Mouse (Mus musculus) kidney, adult 2 months (tissue): ENCODE measurements at regions not wholly inside any gene's neighbourhood (a gene's known extent, or its start where the extent isn't known, plus 50 kb on each side); places are given as distances from the start of the nearest gene placed in this dataset.

ENCODE experiments used
- DNase-seq: peaks from one replicate; pipeline ENCODE4 v3.0.0; 2021
- H3K27ac ChIP-seq: fragments of 200-500 bp; 2 replicates; pipeline ENCODE4 v1.5.1; 2012; ENCODE audit warnings: low read depth, low read length, control low read depth, inconsistent platforms; ENCODE audit not compliant: insufficient read depth
- H3K27me3 ChIP-seq: fragments of 200-500 bp; replicated peaks from 2 replicates; pipeline ENCODE4 v1.6.1; 2012; ENCODE audit warnings: mild to moderate bottlenecking, moderate library complexity, low read length, inconsistent platforms; ENCODE audit not compliant: control insufficient read depth, insufficient read depth
- H3K36me3 ChIP-seq: fragments of 200-500 bp; 2 replicates; pipeline ENCODE4 v1.6.1; 2012; ENCODE audit warnings: mild to moderate bottlenecking, moderate library complexity, low read length, inconsistent platforms; ENCODE audit not compliant: control insufficient read depth, insufficient read depth
- H3K4me1 ChIP-seq: fragments of 200-500 bp; 2 replicates; pipeline ENCODE4 v1.6.1; 2011; ENCODE audit warnings: low read length; ENCODE audit not compliant: control insufficient read depth, insufficient read depth
- H3K4me3 ChIP-seq: fragments of 200-500 bp; 2 replicates; pipeline ENCODE4 v1.5.1; 2011; ENCODE audit warnings: mild to moderate bottlenecking, low read depth, low read length, control low read depth; ENCODE audit not compliant: insufficient read depth
- CTCF ChIP-seq: fragments of 200-500 bp; conservative IDR thresholded peaks from 2 replicates; pipeline ENCODE4 v1.5.1; 2011; ENCODE audit warnings: low read depth, mild to moderate bottlenecking, control low read depth, low read length, moderate library complexity, mixed read lengths; ENCODE audit not compliant: insufficient read depth, insufficient read length
- POLR2A ChIP-seq: fragments of 200-500 bp; IDR thresholded peaks from one replicate; pipeline ENCODE4 v1.6.1; 2011; ENCODE audit warnings: low read depth, low read length, control low read depth
- WGBS: fragments of 180-500 bp; shearing (Covaris S2); methylation state at CpG from one replicate; pipeline ENCODE4 v1.1.7; 2018; 5-methylcytosine and 5-hydroxymethylcytosine counted together

- Histone ChIP-seq H3K27me3 (no peaks in the 10 kb centered on the region), H3K4me1 (no peaks in the 10 kb centered on the region; the same call in 1 of the 2 replicates), H3K27ac (no peak overlapping the region), H3K36me3 (no peaks in the 10 kb centered on the region), H3K4me3 (no peak overlapping the region)
- 86% methylated on average over 2 of the region's 2 CpGs for WGBS
- TF ChIP-seq CTCF (no peak), POLR2A (no peak)
- DNase-seq = no peak
These were observed 1333.5 kb downstream of the Gsdmc2 start for GRCm38 (mm10) chr15:62511461-62511860.

GRCm38 (mm10) chr15:62503866-62504265 lies 1341.1 kb downstream of the Gsdmc2 start:
- 84% methylated on average over 3 of the region's 3 CpGs for WGBS
- H3K36me3 ChIP-seq = no peaks in the 10 kb centered on the region
- H3K27ac ChIP-seq = no peak overlapping the region
- no peak for DNase-seq
- H3K4me3 ChIP-seq = no peak overlapping the region
- no peaks in the 10 kb centered on the region for H3K27me3 ChIP-seq
- peaks cover 6% of the 10 kb centered on the region; the same call in 1 of the 2 replicates for H3K4me1 ChIP-seq
- TF ChIP-seq POLR2A (no peak), CTCF (no peak)

- Histone ChIP-seq H3K36me3 (no peaks in the 10 kb centered on the region), H3K27ac (peak overlapping the region; percentile 64), H3K4me1 (peaks cover 6% of the 10 kb centered on the region; the same call in 1 of the 2 replicates), H3K27me3 (no peaks in the 10 kb centered on the region), H3K4me3 (no peak overlapping the region)
- TF ChIP-seq CTCF = no peak
- no peak for TF ChIP-seq POLR2A
- DNase-seq = peak; percentile 90
- WGBS = 14% methylated on average over 4 of the region's 4 CpGs
These were observed 1344.0 kb downstream of the Gsdmc2 start for GRCm38 (mm10) chr15:62500966-62501365.

- peak; percentile 26 for DNase-seq
- WGBS = 55% methylated on average over 2 of the region's 2 CpGs
- peaks cover 6% of the 10 kb centered on the region; the same call in 1 of the 2 replicates for H3K4me1 ChIP-seq
- TF ChIP-seq POLR2A (no peak), CTCF (no peak)
- no peak overlapping the region for H3K4me3 ChIP-seq
- H3K27me3 ChIP-seq = no peaks in the 10 kb centered on the region
- H3K27ac ChIP-seq = peak overlapping the region; percentile 64; the same call in 1 of the 2 replicates
- no peaks in the 10 kb centered on the region for H3K36me3 ChIP-seq
These were observed 1344.5 kb downstream of the Gsdmc2 start for GRCm38 (mm10) chr15:62500522-62500921.

- Histone ChIP-seq H3K4me3 (no peak overlapping the region), H3K27me3 (no peaks in the 10 kb centered on the region), H3K36me3 (no peaks in the 10 kb centered on the region), H3K27ac (no peak overlapping the region), H3K4me1 (peaks cover 4% of the 10 kb centered on the region; the same call in 1 of the 2 replicates)
- WGBS = 56% methylated on average over 4 of the region's 4 CpGs
- DNase-seq = no peak
- TF ChIP-seq POLR2A (no peak), CTCF (no peak)
These were observed 1348.8 kb downstream of the Gsdmc2 start for GRCm38 (mm10) chr15:62496193-62496592.

GRCm38 (mm10) chr15:62492350-62492749 lies 1352.6 kb downstream of the Gsdmc2 start:
- DNase-seq = peak; percentile 40
- H3K27ac ChIP-seq = no peak overlapping the region
- H3K27me3 ChIP-seq = no peaks in the 10 kb centered on the region
- TF ChIP-seq POLR2A (no peak), CTCF (no peak)
- WGBS = 29% methylated on average over 3 of the region's 3 CpGs
- H3K4me3 ChIP-seq = no peak overlapping the region
- H3K36me3 ChIP-seq = no peaks in the 10 kb centered on the region
- H3K4me1 ChIP-seq = no peaks in the 10 kb centered on the region

- no peaks in the 10 kb centered on the region for H3K36me3 ChIP-seq
- H3K27ac ChIP-seq = no peak overlapping the region
- no peaks in the 10 kb centered on the region for H3K4me1 ChIP-seq
- 80% methylated on average over 2 of the region's 2 CpGs for WGBS
- no peaks in the 10 kb centered on the region for H3K27me3 ChIP-seq
- H3K4me3 ChIP-seq = no peak overlapping the region
- TF ChIP-seq POLR2A (no peak), CTCF (no peak)
- no peak for DNase-seq
These were observed 1354.4 kb downstream of the Gsdmc2 start for GRCm38 (mm10) chr15:62490548-62490947.

- Histone ChIP-seq H3K4me3 (no peak overlapping the region), H3K27ac (no peak overlapping the region), H3K36me3 (no peaks in the 10 kb centered on the region), H3K4me1 (no peaks in the 10 kb centered on the region), H3K27me3 (no peaks in the 10 kb centered on the region)
- no peak for TF ChIP-seq POLR2A
- TF ChIP-seq CTCF = no peak
- DNase-seq = no peak
- 55% methylated on average over 6 of the region's 6 CpGs for WGBS
These were observed 1358.4 kb downstream of the Gsdmc2 start for GRCm38 (mm10) chr15:62486540-62486939.
